Mouse (Mus musculus) lung, postnatal 0 days (tissue): ENCODE results near the gene Cpeb3. TPM values are rescaled to one million over a fixed set of nuclear protein-coding genes. Genes with fewer than 3 reads are reported as not detected.
"Not testable (repeated sequence)": the region's sequence is repeated elsewhere in the genome, so short reads cannot be mapped to it uniquely, and the experiment has no call there.

Experiments
- ATAC-seq: fragments of 200-750 bp; cut with Nextera tagmentation; 2 replicates; pipeline ENCODE4 v1.8.0; 2017; ENCODE audit warnings: moderate library complexity
- DNase-seq: peaks from one replicate; pipeline ENCODE4 v3.0.0-alpha.2; 2016; ENCODE audit warnings: low spot score
- H3K27ac ChIP-seq: fragments of 300-500 bp; sonication (generic); 2 replicates; pipeline ENCODE4 v1.5.1; 2014; ENCODE audit warnings: antibody characterized with exemption, mild to moderate bottlenecking, low read length, mixed read lengths
- H3K27me3 ChIP-seq: fragments of 300-500 bp; sonication (generic); replicated peaks from 2 replicates; pipeline ENCODE4 v1.6.1; 2014; ENCODE audit warnings: low read length, mixed read lengths; ENCODE audit not compliant: insufficient read depth
- H3K36me3 ChIP-seq: fragments of 300-500 bp; sonication (generic); 2 replicates; pipeline ENCODE4 v1.6.1; 2014; ENCODE audit warnings: low read length, mixed read lengths; ENCODE audit not compliant: insufficient read depth
- H3K4me1 ChIP-seq: fragments of 300-500 bp; sonication (generic); 2 replicates; pipeline ENCODE4 v1.6.1; 2014; ENCODE audit warnings: antibody characterized with exemption, low read depth, low read length, mixed read lengths; ENCODE audit not compliant: insufficient read depth
- H3K4me2 ChIP-seq: fragments of 300-500 bp; sonication (generic); replicated peaks from 2 replicates; pipeline ENCODE4 v1.6.1; 2014; ENCODE audit warnings: low read depth, mild to moderate bottlenecking, low read length, moderate library complexity, mixed read lengths
- H3K4me3 ChIP-seq: fragments of 300-500 bp; sonication (generic); 2 replicates; pipeline ENCODE4 v1.5.1; 2014; ENCODE audit warnings: low read depth, low read length
- H3K9ac ChIP-seq: fragments of 300-500 bp; sonication (generic); replicated peaks from 2 replicates; pipeline ENCODE4 v1.6.1; 2014; ENCODE audit warnings: low read depth, mild to moderate bottlenecking
- H3K9me3 ChIP-seq: fragments of 300-500 bp; sonication (generic); 2 replicates; pipeline ENCODE4 v1.6.1; 2016; ENCODE audit warnings: low read length, mixed read lengths
- CTCF ChIP-seq: IDR thresholded peaks from 2 replicates; pipeline ENCODE4 v1.5.1; 2016; ENCODE audit warnings: antibody characterized with exemption, mild to moderate bottlenecking
- EP300 ChIP-seq: IDR thresholded peaks from 2 replicates; pipeline ENCODE4 v1.6.1; 2016; ENCODE audit warnings: antibody characterized with exemption, mild to moderate bottlenecking, control low read depth
- WGBS: fragments of 180-500 bp; shearing (Covaris S2); extraction: QIAGEN DNeasy Blood & Tissue Kit; methylation state at CpG from one replicate; pipeline ENCODE4 v1.1.7; 2014; 5-methylcytosine and 5-hydroxymethylcytosine counted together
- polyA plus RNA-seq: library from polyadenylated mRNA; unstranded; fragments of >200 nt; fragmentation: Nextera tagmentation; extraction: Ambion mirVana; gene quantifications from 2 replicates; pipeline ENCODE4 v1.2.1, GENCODE M21; 2015

Gene Cpeb3
- polyA plus RNA-seq, 1 experiment from 2014 or later: 1.3 TPM

DNA sequence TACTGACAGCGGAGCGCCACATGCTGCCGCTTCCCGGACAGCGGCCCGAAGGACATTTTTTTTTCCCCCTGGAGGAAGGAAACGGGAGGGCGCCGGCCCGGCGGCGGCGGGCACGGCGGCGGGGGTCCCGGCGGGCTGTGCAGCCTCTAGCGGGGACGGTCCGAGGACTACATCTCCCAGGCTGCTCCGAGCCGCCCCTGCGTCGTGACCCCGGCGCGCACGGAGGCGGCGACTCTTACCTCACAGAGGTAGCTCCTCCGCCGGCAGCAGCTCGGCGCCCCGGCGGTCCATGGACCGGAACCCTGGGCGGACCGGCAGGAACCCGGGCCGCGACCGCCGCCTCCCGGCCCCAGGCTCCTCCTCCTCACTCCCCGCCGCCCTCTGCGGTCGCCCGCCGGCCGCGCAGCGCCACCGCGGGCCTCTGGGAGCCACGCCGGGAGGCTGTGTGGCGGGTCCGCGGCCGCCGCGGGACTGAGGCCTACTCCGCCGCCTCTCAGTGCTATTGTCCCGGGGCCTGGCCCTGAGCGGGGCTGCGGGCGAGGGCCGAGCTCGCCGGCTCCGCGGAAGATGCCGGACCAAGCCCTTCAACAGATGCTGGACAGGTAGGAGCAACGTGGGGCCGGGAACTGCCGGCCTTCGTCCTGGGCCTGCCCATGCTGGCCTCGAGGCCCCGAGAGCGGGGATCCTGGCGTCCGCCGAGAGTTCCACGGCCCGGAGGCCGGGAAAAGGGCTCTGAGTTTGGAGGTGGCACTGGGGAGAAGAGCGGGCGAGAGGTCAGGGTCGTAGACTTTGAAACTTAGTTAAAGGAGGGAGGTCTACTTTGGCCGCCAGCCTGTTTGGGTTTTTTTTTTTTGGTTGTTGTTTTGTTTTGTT is 862 bp downstream of the Cpeb3 start, which contains the start of gene March5:
Gene March5, plus strand, starts transcription at position 241 of the 873 bp plus-strand sequence.
- Histone ChIP-seq H3K4me1 (peaks cover 10% of the 10 kb centered on the region; the same call in 1 of the 2 replicates), H3K36me3 (no peaks in the 10 kb centered on the region), H3K4me3 (peak within 1 kb of the TSS; percentile 96), H3K9ac (peak within 1 kb of the TSS; percentile 85), H3K9me3 (no peaks in the 10 kb centered on the region), H3K4me2 (peak within 1 kb of the TSS; percentile 89), H3K27me3 (no peaks in the 10 kb centered on the region), H3K27ac (peak within 1 kb of the TSS; percentile 92)
- TF ChIP-seq EP300 (no peak), CTCF (peak; percentile 10)
- under 1% methylated on average over 68 of the region's 94 CpGs for WGBS
- ATAC-seq (peak; percentile 98), DNase-seq (peak; percentile 94)

DNA sequence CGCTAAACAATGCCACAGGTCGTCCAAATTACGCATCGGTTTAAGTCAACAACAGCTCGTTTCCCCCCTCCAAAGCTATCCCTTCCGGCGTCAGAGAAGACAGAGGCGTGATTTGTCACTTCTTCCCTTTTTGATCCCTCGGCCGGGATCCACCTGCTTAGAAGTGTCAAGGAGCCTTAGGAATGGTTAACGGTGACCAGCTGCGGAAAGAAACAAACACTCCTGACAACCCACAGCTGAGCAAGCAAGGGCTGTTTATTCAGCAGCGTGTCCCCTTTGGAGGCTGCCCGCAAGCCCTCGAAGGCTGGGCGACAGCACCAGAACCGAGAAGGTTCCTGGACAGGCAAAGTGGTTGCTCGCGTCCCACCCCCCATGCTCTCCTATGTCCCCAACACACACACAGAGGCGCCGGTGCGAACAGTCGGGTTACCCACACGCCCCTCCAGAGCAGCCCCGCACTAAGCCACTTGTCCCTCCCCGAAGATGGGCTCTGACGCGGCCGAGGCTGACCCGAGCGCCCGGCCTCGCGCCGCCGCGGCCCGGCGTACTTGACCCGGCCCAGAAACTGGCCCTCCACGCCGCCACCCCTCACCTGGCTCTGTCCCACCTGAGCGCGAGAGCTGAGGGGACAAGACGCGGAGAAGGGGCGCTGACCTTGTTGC is 1.6 kb downstream of the Cpeb3 start:
- H3K9ac ChIP-seq: peak overlapping the region; percentile 85
- H3K4me2 ChIP-seq: peak overlapping the region; percentile 89
- DNase-seq: peak; percentile 68
- peaks cover 10% of the 10 kb centered on the region; the same call in 1 of the 2 replicates for H3K4me1 ChIP-seq
- peak overlapping the region; percentile 92 for H3K27ac ChIP-seq
- under 1% methylated on average over 42 of the region's 47 CpGs for WGBS
- peak; percentile 64 for ATAC-seq
- no peaks in the 10 kb centered on the region for H3K36me3 ChIP-seq
- peak overlapping the region; percentile 96 for H3K4me3 ChIP-seq
- H3K9me3 ChIP-seq: no peaks in the 10 kb centered on the region
- no peaks in the 10 kb centered on the region for H3K27me3 ChIP-seq
- TF ChIP-seq EP300: no peak
- TF ChIP-seq CTCF: no peak

DNA sequence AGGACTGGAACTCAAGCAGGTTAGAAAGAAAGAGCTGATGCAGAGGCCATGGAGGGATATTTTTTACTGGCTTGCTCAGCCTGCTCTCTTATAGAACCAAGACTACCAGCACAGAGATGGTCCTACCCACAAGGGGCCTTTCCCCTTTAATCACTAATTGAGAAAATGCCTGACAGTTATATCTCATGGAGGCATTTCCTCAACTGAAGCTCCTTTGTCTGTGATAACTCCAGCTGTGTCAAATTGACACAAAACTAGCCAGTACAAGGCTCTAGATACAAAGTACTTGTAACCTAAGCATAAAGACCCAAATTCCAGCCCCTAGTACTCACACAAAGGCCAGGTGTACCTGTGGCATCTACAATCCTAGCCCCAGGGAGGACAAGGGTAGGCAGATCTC is 3.2 kb downstream of the Cpeb3 start:
- not testable (repeated sequence) for ATAC-seq, H3K4me2 ChIP-seq

DNA sequence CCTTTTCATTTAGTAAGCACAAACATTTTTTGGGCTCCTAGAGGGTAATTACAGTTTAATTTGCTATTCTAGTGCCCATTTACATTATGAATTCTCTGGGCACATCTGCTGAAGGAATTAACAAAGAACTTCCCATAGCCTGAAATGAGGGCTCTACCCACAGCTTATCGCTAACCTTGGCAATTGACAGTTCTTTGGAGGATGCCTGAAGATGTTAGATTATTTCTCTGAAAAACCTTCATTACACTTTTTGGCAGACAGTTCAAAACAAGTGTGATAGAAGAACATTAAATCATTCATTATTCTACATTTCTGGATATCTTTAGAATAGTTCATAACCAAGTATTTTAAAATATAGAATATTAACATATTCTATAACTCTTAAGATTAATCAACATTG is 5.0 kb downstream of the Cpeb3 start:
- ATAC-seq: no peak
- Histone ChIP-seq H3K4me1 (no peaks in the 10 kb centered on the region), H3K9me3 (no peaks in the 10 kb centered on the region), H3K4me3 (no peak overlapping the region), H3K4me2 (no peak overlapping the region), H3K9ac (no peak overlapping the region), H3K27ac (no peak overlapping the region), H3K27me3 (no peaks in the 10 kb centered on the region), H3K36me3 (no peaks in the 10 kb centered on the region)
- TF ChIP-seq CTCF (no peak), EP300 (no peak)
- DNase-seq: no peak
- WGBS: 96% methylated on average over 1 of the region's 1 CpGs

More for the DNA sequence above, 3.2 kb downstream of the Cpeb3 start:
- DNase-seq, H3K4me1 ChIP-seq, H3K36me3 ChIP-seq, H3K27me3 ChIP-seq, H3K9me3 ChIP-seq, H3K27ac ChIP-seq, H3K9ac ChIP-seq, H3K4me3 ChIP-seq: not testable (repeated sequence)

DNA sequence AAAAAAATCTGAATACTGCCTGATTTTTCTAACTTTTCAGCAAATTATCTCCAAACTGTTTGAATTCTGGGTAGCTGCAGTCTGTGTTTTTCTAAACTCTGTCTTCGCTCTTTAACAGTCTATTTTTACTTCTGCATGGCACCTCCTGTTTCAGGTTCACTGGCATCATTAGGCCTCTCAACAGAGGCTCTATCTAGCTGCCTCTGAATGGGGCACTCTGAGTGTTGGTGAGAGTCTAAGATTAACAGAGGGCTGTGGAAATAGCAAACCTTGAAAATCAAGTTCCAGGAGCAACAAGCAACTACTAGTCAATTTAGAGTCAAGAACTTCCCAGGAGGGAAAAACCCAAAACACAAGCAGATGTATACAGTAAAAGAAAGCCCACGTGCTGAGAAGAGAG is 8.5 kb downstream of the Cpeb3 start:
- Histone ChIP-seq H3K27ac (no peak overlapping the region), H3K36me3 (no peaks in the 10 kb centered on the region), H3K9ac (no peak overlapping the region), H3K4me3 (no peak overlapping the region), H3K27me3 (no peaks in the 10 kb centered on the region), H3K4me1 (no peaks in the 10 kb centered on the region), H3K9me3 (no peaks in the 10 kb centered on the region), H3K4me2 (no peak overlapping the region)
- DNase-seq (no peak), ATAC-seq (no peak)
- TF ChIP-seq CTCF (no peak), EP300 (no peak)
- WGBS: 77% methylated on average over 2 of the region's 2 CpGs

DNA sequence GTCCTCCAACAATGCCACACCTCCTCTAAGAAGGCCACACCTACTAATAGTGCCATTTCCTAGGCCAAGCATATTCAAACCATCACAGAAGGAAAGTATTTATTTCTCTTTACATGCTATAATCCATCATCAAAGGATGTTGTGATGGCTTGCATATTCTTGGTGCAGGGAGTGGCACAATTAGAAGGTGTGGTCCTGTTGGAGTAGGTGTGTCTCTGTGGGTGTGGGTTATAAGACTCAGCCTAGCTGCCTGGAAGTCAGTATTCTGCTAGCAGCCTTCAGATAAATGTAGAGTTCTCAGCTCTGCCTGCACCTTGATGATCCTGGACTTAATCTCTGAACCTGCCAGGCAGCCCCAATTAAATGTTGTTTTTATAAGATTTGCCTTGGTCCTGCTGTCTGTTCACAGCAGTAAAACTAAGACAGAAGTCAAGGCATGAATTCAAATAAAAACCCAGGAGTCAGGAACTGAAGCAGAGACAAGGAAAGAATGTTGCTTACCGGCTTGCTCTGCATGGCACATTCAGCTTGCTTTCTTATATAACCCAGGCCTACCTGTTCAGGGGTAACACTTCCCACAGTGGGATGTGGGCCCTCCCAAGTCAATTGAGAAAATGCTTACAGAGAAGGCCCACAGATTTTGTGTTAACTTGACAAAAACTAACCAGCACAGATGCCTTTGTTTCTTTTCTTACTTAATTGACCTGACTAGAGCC is 10.1 kb downstream of the Cpeb3 start:
- Histone ChIP-seq H3K4me1 (no peaks in the 10 kb centered on the region), H3K9me3 (no peaks in the 10 kb centered on the region), H3K36me3 (no peaks in the 10 kb centered on the region), H3K9ac (no peak overlapping the region), H3K27ac (no peak overlapping the region), H3K4me2 (no peak overlapping the region), H3K27me3 (no peaks in the 10 kb centered on the region), H3K4me3 (no peak overlapping the region)
- TF ChIP-seq CTCF: no peak
- no peak for TF ChIP-seq EP300
- DNase-seq: no peak
- 86% methylated on average over 1 of the region's 1 CpGs for WGBS
- ATAC-seq: no peak
